Mouse (Mus musculus): ENCODE results near the gene Clic4.
"Not testable (repeated sequence)": the region's sequence is repeated elsewhere in the genome, so short reads cannot be mapped to it uniquely, and the experiment has no call there.

Gene Clic4

GRCm38 (mm10) chr4:135230661-135231060 lies 42.0 kb downstream of the Clic4 start:
- DNase-seq: no peak

GRCm38 (mm10) chr4:135229871-135230270 lies 42.7 kb downstream of the Clic4 start:
- no peak for DNase-seq

GRCm38 (mm10) chr4:135228136-135228535 lies 44.5 kb downstream of the Clic4 start:
- DNase-seq: no peak

GRCm38 (mm10) chr4:135226008-135226667 lies 46.5 kb downstream of the Clic4 start:
- DNase-seq: no peak

GRCm38 (mm10) chr4:135223808-135224207 lies 48.8 kb downstream of the Clic4 start:
- DNase-seq: no peak

GRCm38 (mm10) chr4:135221632-135222407 lies 50.8 kb downstream of the Clic4 start:
- DNase-seq: no peak

- DNase-seq: no peak
Measured at GRCm38 (mm10) chr4:135220641-135221040, 52.0 kb downstream of the Clic4 start.

- DNase-seq: peak; percentile 84
Measured at GRCm38 (mm10) chr4:135219652-135220051, 53.0 kb downstream of the Clic4 start.

- DNase-seq: no peak
Measured at GRCm38 (mm10) chr4:135209846-135210245, 62.8 kb downstream of the Clic4 start.

- DNase-seq: peak; percentile 96
Measured at GRCm38 (mm10) chr4:135205711-135206600, 66.7 kb downstream of the Clic4 start.

GRCm38 (mm10) chr4:135205254-135205653 lies 67.4 kb downstream of the Clic4 start:
- DNase-seq: no peak

GRCm38 (mm10) chr4:135204666-135205065 lies 67.9 kb downstream of the Clic4 start:
- no peak for DNase-seq

- no peak for DNase-seq
Measured at GRCm38 (mm10) chr4:135203806-135204560, 68.6 kb downstream of the Clic4 start.

GRCm38 (mm10) chr4:135203279-135203678 lies 69.3 kb downstream of the Clic4 start:
- DNase-seq: peak; percentile 61

- DNase-seq: no peak
Measured at GRCm38 (mm10) chr4:135201771-135202170, 70.8 kb downstream of the Clic4 start.

- DNase-seq: peak; percentile 50
Measured at GRCm38 (mm10) chr4:135197857-135198256, 74.8 kb downstream of the Clic4 start.

GRCm38 (mm10) chr4:135192841-135193240 lies 79.8 kb downstream of the Clic4 start:
- DNase-seq: no peak

- no peak for DNase-seq
Measured at GRCm38 (mm10) chr4:135191604-135192003, 81.0 kb downstream of the Clic4 start.

GRCm38 (mm10) chr4:135191185-135191584 lies 81.4 kb downstream of the Clic4 start:
- DNase-seq: no peak

- DNase-seq: no peak
Measured at GRCm38 (mm10) chr4:135190364-135190763, 82.2 kb downstream of the Clic4 start.

- DNase-seq: no peak
Measured at GRCm38 (mm10) chr4:135189452-135190008, 83.1 kb downstream of the Clic4 start.

GRCm38 (mm10) chr4:135184277-135184676 lies 88.3 kb downstream of the Clic4 start:
- DNase-seq: not testable (repeated sequence)

Measured in thymus, postnatal 14 days (tissue).